Mouse (Mus musculus): Measurements from ENCODE around the gene Dnah10. TPM values are rescaled to one million over a fixed set of nuclear protein-coding genes. Genes with fewer than 3 reads are reported as not detected.

Gene Dnah10
- polyA plus RNA-seq (2016; fragmentation: Nextera tagmentation; extraction: Ambion mirVana): 0.04 and 0.09 TPM in 2 replicates

GRCm38 (mm10) chr5:124724997-124725396, at the start of gene Dnah10:
Gene Dnah10, plus strand, starts transcription at chr5:124725085.
- Histone ChIP-seq H3K27ac (no peak within 1 kb of the TSS), H3K36me3 (peaks cover 39% of the 10 kb centered on the region), H3K9me3 (no peaks in the 10 kb centered on the region), H3K4me3 (no peak within 1 kb of the TSS), H3K4me1 (peaks cover 12% of the 10 kb centered on the region; the same call in 1 of the 2 replicates), H3K27me3 (ENCODE audit: insufficient read depth, poor library complexity, severe bottlenecking) (peaks cover 17% of the 10 kb centered on the region; the same call in 1 of the 2 replicates)
- WGBS: 13% methylated on average over 29 of the region's 29 CpGs
- no peak for DNase-seq (ENCODE audit: low spot score)

GRCm38 (mm10) chr5:124713741-124714140, 11.1 kb upstream of the Dnah10 start:
- Histone ChIP-seq H3K27ac (no peak overlapping the region), H3K4me1 (no peaks in the 10 kb centered on the region), H3K27me3 (ENCODE audit: insufficient read depth, poor library complexity, severe bottlenecking) (no peaks in the 10 kb centered on the region), H3K36me3 (peaks cover 81% of the 10 kb centered on the region), H3K4me3 (no peak overlapping the region), H3K9me3 (no peaks in the 10 kb centered on the region)
- DNase-seq (ENCODE audit: low spot score): no peak
- 88% methylated on average over 5 of the region's 5 CpGs for WGBS

GRCm38 (mm10) chr5:124715135-124715534, 9.8 kb upstream of the Dnah10 start:
- Histone ChIP-seq H3K36me3 (peaks cover 95% of the 10 kb centered on the region), H3K4me3 (no peak overlapping the region), H3K27ac (no peak overlapping the region), H3K9me3 (no peaks in the 10 kb centered on the region), H3K27me3 (ENCODE audit: insufficient read depth, poor library complexity, severe bottlenecking) (no peaks in the 10 kb centered on the region), H3K4me1 (no peaks in the 10 kb centered on the region)
- no peak for DNase-seq (ENCODE audit: low spot score)
- WGBS: 81% methylated on average over 8 of the region's 8 CpGs

GRCm38 (mm10) chr5:124717969-124718368, 6.9 kb upstream of the Dnah10 start:
- Histone ChIP-seq H3K4me1 (no peaks in the 10 kb centered on the region), H3K36me3 (peaks cover 96% of the 10 kb centered on the region)
- 93% methylated on average over 11 of the region's 11 CpGs for WGBS

GRCm38 (mm10) chr5:124718396-124718795, 6.5 kb upstream of the Dnah10 start:
- whole genome bisulfite sequencing: 93% methylated on average over 7 of the region's 7 CpGs

More at GRCm38 (mm10) chr5:124717969-124718368, 6.9 kb upstream of the Dnah10 start:
- H3K27me3 ChIP-seq (ENCODE audit: insufficient read depth, poor library complexity, severe bottlenecking): no peaks in the 10 kb centered on the region
- no peak overlapping the region for H3K4me3 ChIP-seq
- DNase-seq (ENCODE audit: low spot score): no peak
- no peaks in the 10 kb centered on the region for H3K9me3 ChIP-seq
- H3K27ac ChIP-seq: no peak overlapping the region

GRCm38 (mm10) chr5:124723125-124723524, 1.8 kb upstream of the Dnah10 start:
- Histone ChIP-seq H3K27me3 (ENCODE audit: insufficient read depth, poor library complexity, severe bottlenecking) (peaks cover 17% of the 10 kb centered on the region; the same call in 1 of the 2 replicates), H3K4me1 (0 out of 2 replicates have a peak, but pooled peaks cover 8% of the 10 kb centered on the region), H3K27ac (no peak overlapping the region), H3K9me3 (no peaks in the 10 kb centered on the region), H3K4me3 (no peak overlapping the region), H3K36me3 (peaks cover 58% of the 10 kb centered on the region)
- WGBS: 91% methylated on average over 6 of the region's 6 CpGs
- no peak for DNase-seq (ENCODE audit: low spot score)

More at GRCm38 (mm10) chr5:124718396-124718795, 6.5 kb upstream of the Dnah10 start:
- Histone ChIP-seq H3K36me3 (peaks cover 96% of the 10 kb centered on the region), H3K27me3 (ENCODE audit: insufficient read depth, poor library complexity, severe bottlenecking) (no peaks in the 10 kb centered on the region), H3K9me3 (no peaks in the 10 kb centered on the region), H3K4me3 (no peak overlapping the region), H3K27ac (no peak overlapping the region), H3K4me1 (no peaks in the 10 kb centered on the region)
- DNase-seq (ENCODE audit: low spot score): no peak

- 15% methylated on average over 21 of the region's 21 CpGs for WGBS
- no peak for DNase-seq (ENCODE audit: low spot score)
- peaks cover 10% of the 10 kb centered on the region; the same call in 1 of the 2 replicates for H3K4me1 ChIP-seq
- no peak overlapping the region for H3K27ac ChIP-seq
- H3K4me3 ChIP-seq: peak overlapping the region; percentile 49
- no peaks in the 10 kb centered on the region for H3K36me3 ChIP-seq
- H3K27me3 ChIP-seq (ENCODE audit: insufficient read depth, poor library complexity, severe bottlenecking): 0 out of 2 replicates have a peak, but pooled peaks cover 12% of the 10 kb centered on the region
- no peaks in the 10 kb centered on the region for H3K9me3 ChIP-seq
Observed at GRCm38 (mm10) chr5:124729662-124730206, 4.8 kb downstream of the Dnah10 start.

GRCm38 (mm10) chr5:124733961-124734360, 9.1 kb downstream of the Dnah10 start:
- Histone ChIP-seq H3K9me3 (no peaks in the 10 kb centered on the region), H3K27me3 (ENCODE audit: insufficient read depth, poor library complexity, severe bottlenecking) (0 out of 2 replicates have a peak, but pooled peaks cover 4% of the 10 kb centered on the region), H3K27ac (no peak overlapping the region), H3K36me3 (no peaks in the 10 kb centered on the region), H3K4me1 (peaks cover 5% of the 10 kb centered on the region; the same call in 1 of the 2 replicates), H3K4me3 (no peak overlapping the region)
- 83% methylated on average over 12 of the region's 12 CpGs for WGBS
- no peak for DNase-seq (ENCODE audit: low spot score)

- DNase-seq (ENCODE audit: low spot score): no peak
- 92% methylated on average over 21 of the region's 21 CpGs for WGBS
- H3K4me3 ChIP-seq: no peak overlapping the region
- no peaks in the 10 kb centered on the region for H3K27me3 ChIP-seq (ENCODE audit: insufficient read depth, poor library complexity, severe bottlenecking)
- H3K36me3 ChIP-seq: no peaks in the 10 kb centered on the region
- H3K4me1 ChIP-seq: no peaks in the 10 kb centered on the region
- H3K9me3 ChIP-seq: peaks cover 5% of the 10 kb centered on the region; the same call in 1 of the 2 replicates
- H3K27ac ChIP-seq: no peak overlapping the region
Observed at GRCm38 (mm10) chr5:124741898-124742599, 17.2 kb downstream of the Dnah10 start.

GRCm38 (mm10) chr5:124743841-124744240, 19.0 kb downstream of the Dnah10 start:
- H3K9me3 ChIP-seq: peaks cover 5% of the 10 kb centered on the region; the same call in 1 of the 2 replicates
- DNase-seq (ENCODE audit: low spot score): no peak
- no peak overlapping the region for H3K4me3 ChIP-seq
- H3K27ac ChIP-seq: no peak overlapping the region
- no peaks in the 10 kb centered on the region for H3K27me3 ChIP-seq (ENCODE audit: insufficient read depth, poor library complexity, severe bottlenecking)
- no peaks in the 10 kb centered on the region for H3K4me1 ChIP-seq
- H3K36me3 ChIP-seq: no peaks in the 10 kb centered on the region
- 85% methylated on average over 3 of the region's 3 CpGs for WGBS

GRCm38 (mm10) chr5:124746220-124746619, 21.3 kb downstream of the Dnah10 start:
- WGBS: 89% methylated on average over 15 of the region's 15 CpGs

GRCm38 (mm10) chr5:124748296-124748695, 23.4 kb downstream of the Dnah10 start:
- Histone ChIP-seq H3K27me3 (ENCODE audit: insufficient read depth, poor library complexity, severe bottlenecking) (no peaks in the 10 kb centered on the region), H3K4me1 (no peaks in the 10 kb centered on the region), H3K36me3 (no peaks in the 10 kb centered on the region), H3K27ac (no peak overlapping the region), H3K4me3 (no peak overlapping the region), H3K9me3 (no peaks in the 10 kb centered on the region)
- WGBS: 79% methylated on average over 18 of the region's 18 CpGs
- peak; percentile 70 for DNase-seq (ENCODE audit: low spot score)

More at GRCm38 (mm10) chr5:124746220-124746619, 21.3 kb downstream of the Dnah10 start:
- no peaks in the 10 kb centered on the region for H3K36me3 ChIP-seq
- no peak overlapping the region for H3K27ac ChIP-seq
- peaks cover 5% of the 10 kb centered on the region; the same call in 1 of the 2 replicates for H3K9me3 ChIP-seq
- H3K4me3 ChIP-seq: no peak overlapping the region
- H3K4me1 ChIP-seq: no peaks in the 10 kb centered on the region
- H3K27me3 ChIP-seq (ENCODE audit: insufficient read depth, poor library complexity, severe bottlenecking): no peaks in the 10 kb centered on the region
- peak; percentile 69 for DNase-seq (ENCODE audit: low spot score)

- DNase-seq (ENCODE audit: low spot score): no peak
- H3K9me3 ChIP-seq: no peaks in the 10 kb centered on the region
- WGBS: 86% methylated on average over 9 of the region's 9 CpGs
- no peak overlapping the region for H3K4me3 ChIP-seq
- H3K36me3 ChIP-seq: no peaks in the 10 kb centered on the region
- H3K27ac ChIP-seq: no peak overlapping the region
- no peaks in the 10 kb centered on the region for H3K27me3 ChIP-seq (ENCODE audit: insufficient read depth, poor library complexity, severe bottlenecking)
- no peaks in the 10 kb centered on the region for H3K4me1 ChIP-seq
Observed at GRCm38 (mm10) chr5:124751656-124752055, 26.8 kb downstream of the Dnah10 start.

Data from heart, embryonic 10.5 days (tissue).